8 mouse cellular contexts compared by ENCODE assay signal in genomic region chr11:90370367-90370766, GRCm38 (mm10). TPM values are rescaled to one million over a fixed set of nuclear protein-coding genes. Genes with fewer than 3 reads are reported as not detected.
DNase-seq lines count a peak whose midpoint lies in the region; ATAC-seq and TF ChIP-seq lines count a peak whose summit lies in the region.

No protein-coding gene starts in this region.

- peak overlapping the region; percentile 32 for H3K4me2 ChIP-seq in lung, embryonic 14.5 days
- peak overlapping the region; percentile 43 for H3K4me2 ChIP-seq in limb, embryonic 13.5 days (replicated peaks)
- no peak overlapping the region for H3K4me2 ChIP-seq in stomach, embryonic 16.5 days (ENCODE audit: low read depth, low read length)

- WGBS in heart, embryonic 10.5 days = 31% methylated on average over 11 of the region's 11 CpGs
- 41% methylated on average over 10 of the region's 11 CpGs for WGBS in lung, embryonic 14.5 days
- 41% methylated on average over 11 of the region's 11 CpGs for WGBS in limb, embryonic 13.5 days
- 56% methylated on average over 11 of the region's 11 CpGs for WGBS in stomach, embryonic 16.5 days
- 69% methylated on average over 11 of the region's 11 CpGs for WGBS in cerebellum, adult 2 months

- H3K9ac ChIP-seq in lung, embryonic 14.5 days = no peak overlapping the region
- peak overlapping the region; percentile 43; the same call in 1 of the 2 replicates for H3K9ac ChIP-seq in limb, embryonic 13.5 days
- H3K9ac ChIP-seq in stomach, embryonic 16.5 days (ENCODE audit: low read length) = no peak overlapping the region

- peaks cover 15% of the 10 kb centered on the region; the same call in 1 of the 2 replicates for H3K27me3 ChIP-seq in heart, embryonic 10.5 days (ENCODE audit: insufficient read depth, poor library complexity, severe bottlenecking)
- H3K27me3 ChIP-seq in lung, embryonic 14.5 days (ENCODE audit: insufficient read depth, low read length) = no peaks in the 10 kb centered on the region
- H3K27me3 ChIP-seq in limb, embryonic 13.5 days = no peaks in the 10 kb centered on the region
- no peaks in the 10 kb centered on the region for H3K27me3 ChIP-seq in stomach, embryonic 16.5 days (ENCODE audit: control insufficient read depth, insufficient read depth, low read length)
- no peaks in the 10 kb centered on the region for H3K27me3 ChIP-seq in cerebellum, adult 2 months (ENCODE audit: control insufficient read depth, insufficient read depth, low read length)

- H3K4me3 ChIP-seq in heart, embryonic 10.5 days = peak overlapping the region; percentile 35
- H3K4me3 ChIP-seq in lung, embryonic 14.5 days (ENCODE audit: low read depth, low read length) = no peak overlapping the region
- no peak overlapping the region for H3K4me3 ChIP-seq in limb, embryonic 13.5 days
- no peak overlapping the region for H3K4me3 ChIP-seq in stomach, embryonic 16.5 days (replicated peaks; ENCODE audit: low read length)
- no peak overlapping the region for H3K4me3 ChIP-seq in cerebellum, adult 2 months (replicated peaks; ENCODE audit: insufficient read depth, low read depth, low read length)

- H3K9me3 ChIP-seq in heart, embryonic 10.5 days = no peaks in the 10 kb centered on the region
- H3K9me3 ChIP-seq in lung, embryonic 14.5 days (ENCODE audit: low read depth, low read length) = no peaks in the 10 kb centered on the region
- H3K9me3 ChIP-seq in limb, embryonic 13.5 days = no peaks in the 10 kb centered on the region
- H3K9me3 ChIP-seq in stomach, embryonic 16.5 days (replicated peaks; ENCODE audit: control insufficient read depth, low read length) = no peaks in the 10 kb centered on the region

- peak overlapping the region; percentile 48 for H3K27ac ChIP-seq in heart, embryonic 10.5 days
- H3K27ac ChIP-seq in lung, embryonic 14.5 days (ENCODE audit: low read depth) = peak overlapping the region; percentile 95
- H3K27ac ChIP-seq in limb, embryonic 13.5 days = peak overlapping the region; percentile 73; the same call in 1 of the 2 replicates
- peak overlapping the region; percentile 95 for H3K27ac ChIP-seq in stomach, embryonic 16.5 days (ENCODE audit: low read length)
- no peak overlapping the region for H3K27ac ChIP-seq in cerebellum, adult 2 months (ENCODE audit: insufficient read depth, low read length)

- TF ChIP-seq POLR2A in cerebellum, adult 2 months (IDR thresholded peaks at IDR 0.05; ENCODE audit: borderline replicate concordance, insufficient read depth, low read length) = no peak

- H3K4me1 ChIP-seq in heart, embryonic 10.5 days = peaks cover 40% of the 10 kb centered on the region
- H3K4me1 ChIP-seq in lung, embryonic 14.5 days (ENCODE audit: insufficient read depth) = peaks cover 36% of the 10 kb centered on the region
- H3K4me1 ChIP-seq in limb, embryonic 13.5 days = peaks cover 44% of the 10 kb centered on the region
- peaks cover 31% of the 10 kb centered on the region for H3K4me1 ChIP-seq in stomach, embryonic 16.5 days (ENCODE audit: control insufficient read depth, insufficient read depth, low read length)
- H3K4me1 ChIP-seq in cerebellum, adult 2 months (ENCODE audit: control insufficient read depth, insufficient read depth, low read length) = peaks cover 7% of the 10 kb centered on the region

- TF ChIP-seq CTCF in lung, embryonic 14.5 days (IDR thresholded peaks at IDR 0.05; ENCODE audit: low read depth) = no peak
- TF ChIP-seq CTCF in cerebellum, adult 2 months (IDR thresholded peaks at IDR 0.05; ENCODE audit: borderline replicate concordance, insufficient read depth, low read depth, low read length) = no peak

- DNase-seq in heart, embryonic 10.5 days (ENCODE audit: low spot score) = no peak
- DNase-seq in heart, adult 8-10 months (ENCODE audit: low spot score) = no peak
- DNase-seq in lung, embryonic 14.5 days = no peak
- DNase-seq in lung, postnatal 25 days (ENCODE audit: low spot score) = no peak
- no peak for DNase-seq in cerebellum, adult 2 months
- no peak for DNase-seq in gastrocnemius, postnatal 25 days

- H3K36me3 ChIP-seq in heart, embryonic 10.5 days = no peaks in the 10 kb centered on the region
- H3K36me3 ChIP-seq in lung, embryonic 14.5 days (ENCODE audit: insufficient read depth) = no peaks in the 10 kb centered on the region
- no peaks in the 10 kb centered on the region for H3K36me3 ChIP-seq in limb, embryonic 13.5 days
- H3K36me3 ChIP-seq in stomach, embryonic 16.5 days (ENCODE audit: control insufficient read depth, insufficient read depth, low read length) = no peaks in the 10 kb centered on the region

- no peak for ATAC-seq in lung, embryonic 14.5 days (ENCODE audit: insufficient read depth)
- no peak for ATAC-seq in limb, embryonic 13.5 days (ENCODE audit: low FRiP score, low read depth)
- no peak for ATAC-seq in stomach, embryonic 16.5 days (ENCODE audit: insufficient read depth, low FRiP score)

RNA-seq across cellular contexts. Expression of gene Hlf, which starts 20.3 kb away (rescaled TPM):
- polyA plus RNA-seq in heart, embryonic 10.5 days (2016; fragmentation: Nextera tagmentation; extraction: Ambion mirVana) = 1.7 and 3.3 TPM in 2 replicates
- 10 to 100 TPM; 14.6 to 34.7 (median 21.5) TPM for total RNA-seq in heart, adult 8-10 months (2022)
- 3.6 and 4.4 TPM in 2 replicates for polyA plus RNA-seq in lung, embryonic 14.5 days (2014; fragmentation: Nextera tagmentation; extraction: Ambion mirVana)
- 1.3 and 1.9 TPM in 2 replicates for polyA plus RNA-seq in limb, embryonic 13.5 days (2015; fragmentation: Nextera tagmentation; extraction: Ambion mirVana)
- 2.2 and 2.3 TPM in 2 replicates for polyA plus RNA-seq in stomach, embryonic 16.5 days (2015; fragmentation: Nextera tagmentation; extraction: Ambion mirVana)
- 42.5 and 50.4 TPM in 2 replicates for polyA plus RNA-seq in cerebellum, adult 2 months (2012; rRNA removed)
- total RNA-seq in gastrocnemius, postnatal 25 days (2021) = 1 to 10 TPM; 3.3 to 5.4 TPM
